Mouse (Mus musculus): ENCODE measurements around the gene Gabarap. TPM values are rescaled to one million over a fixed set of nuclear protein-coding genes. Genes with fewer than 3 reads are reported as not detected.

Gabarap gene
- total and polyA plus RNA-seq, 3 experiments, result 132 to 241 TPM; not detected in 1

DNA sequence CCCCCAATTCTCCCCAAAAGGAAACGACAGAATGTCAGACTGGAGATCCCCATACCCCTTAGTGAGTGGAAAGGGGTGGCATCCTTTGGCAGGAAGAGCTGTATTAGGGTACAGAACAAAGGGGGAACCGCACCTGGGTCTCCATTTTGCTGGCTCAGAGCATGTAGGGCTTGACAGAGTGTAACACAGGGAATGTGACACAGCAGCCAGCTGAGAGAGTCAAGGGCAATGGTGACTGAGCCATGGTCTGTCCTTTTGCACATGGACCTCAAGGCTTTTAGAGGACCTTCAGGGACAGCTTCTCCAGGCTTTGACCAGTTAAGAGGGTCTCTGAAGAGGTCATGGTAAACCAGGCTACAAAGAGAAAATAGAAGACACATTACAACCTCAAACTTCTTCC lies 16.0 kb upstream of the Gabarap start:
- Histone ChIP-seq H3K27ac (ENCODE audit: control insufficient read depth, low read depth, low read length) (no peak overlapping the region), H3K9me3 (replicated peaks; ENCODE audit: insufficient read depth, low read length) (no peaks in the 10 kb centered on the region), H3K36me3 (ENCODE audit: control insufficient read depth in 1 of 2, insufficient read depth in 2 of 2, low read length in 2 of 2) (peaks cover 9 to 25% of the 10 kb centered on the region in 2 experiments), H3K9ac (ENCODE audit: control insufficient read depth, low read depth, low read length, poor library complexity, severe bottlenecking) (no peak overlapping the region), H3K4me3 (ENCODE audit: control insufficient read depth in 1 of 2, insufficient read depth in 1 of 2, low read depth in 2 of 2, low read length in 2 of 2) (no peak overlapping the region), H3K79me2 (ENCODE audit: control insufficient read depth, insufficient read depth, low read length, poor library complexity) (peaks cover 14% of the 10 kb centered on the region), H3K4me1 (ENCODE audit: control insufficient read depth in 1 of 2, insufficient read depth in 2 of 2, low read length in 2 of 2) (peaks cover 3 to 4% of the 10 kb centered on the region in 2 experiments; a peak in 2 of 4 replicates), H3K27me3 (ENCODE audit: control insufficient read depth in 1 of 2, insufficient read depth in 2 of 2, low read length in 2 of 2) (no peaks in the 10 kb centered on the region)
- no peak for DNase-seq (ENCODE audit: low read depth, low spot score)
- TF ChIP-seq POLR2A (IDR thresholded peaks at IDR 0.05; ENCODE audit: control insufficient read depth in 1 of 2, insufficient read depth in 1 of 2, low read depth in 1 of 2, low read length in 2 of 2, poor library complexity in 1 of 2) (no peak), TBP (IDR thresholded peaks at IDR 0.05; ENCODE audit: low read depth, low read length) (no peak), JUND (IDR thresholded peaks at IDR 0.05; ENCODE audit: low read depth, low read length) (no peak), MXI1 (IDR thresholded peaks at IDR 0.05; ENCODE audit: low read depth, low read length) (no peak), MAZ (IDR thresholded peaks at IDR 0.05; ENCODE audit: low read depth, low read length) (no peak), POLR2AphosphoS5 (IDR thresholded peaks at IDR 0.05; ENCODE audit: borderline replicate concordance, low read depth, low read length) (no peak)

DNA sequence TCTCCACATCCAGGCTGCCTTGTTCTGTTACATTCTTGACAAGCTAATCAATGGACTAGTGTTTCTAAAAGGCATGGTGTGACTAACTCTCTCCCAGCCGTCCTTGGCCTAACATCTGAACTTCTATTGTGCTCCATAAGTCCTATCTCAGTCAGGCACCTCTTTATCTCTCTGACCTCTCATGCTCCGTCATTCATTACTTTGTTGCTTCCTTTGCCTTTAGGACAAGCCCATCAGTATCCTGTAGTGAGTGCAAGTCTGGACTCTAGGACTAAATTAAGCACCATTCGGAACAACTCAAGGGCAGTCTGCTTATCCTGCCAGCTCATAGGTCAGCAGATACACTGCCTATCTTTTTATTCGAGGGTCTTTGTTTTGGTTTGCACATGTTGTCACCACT lies 14.7 kb upstream of the Gabarap start:
- no peak overlapping the region for H3K9ac ChIP-seq (ENCODE audit: control insufficient read depth, low read depth, low read length, poor library complexity, severe bottlenecking)
- H3K4me3 ChIP-seq (ENCODE audit: control insufficient read depth in 1 of 2, insufficient read depth in 1 of 2, low read depth in 2 of 2, low read length in 2 of 2), result no peak overlapping the region
- peaks cover 9 to 22% of the 10 kb centered on the region in 2 experiments for H3K36me3 ChIP-seq (ENCODE audit: control insufficient read depth in 1 of 2, insufficient read depth in 2 of 2, low read length in 2 of 2)
- no peak for TF ChIP-seq CHD1 (IDR thresholded peaks at IDR 0.05; ENCODE audit: low read depth, low read length)
- TF ChIP-seq TAL1 (IDR thresholded peaks at IDR 0.05; ENCODE audit: low read length), result no peak
- no peak for TF ChIP-seq E2F4 (IDR thresholded peaks at IDR 0.05; ENCODE audit: borderline replicate concordance, low read depth, low read length)
- TF ChIP-seq EP300 (IDR thresholded peaks at IDR 0.05; ENCODE audit: low read depth in 1 of 2, low read length in 2 of 2), result no peak
- no peak for TF ChIP-seq UBTF (IDR thresholded peaks at IDR 0.05; ENCODE audit: borderline replicate concordance, insufficient read depth, low read depth, low read length)
- no peak for TF ChIP-seq MEF2A (IDR thresholded peaks at IDR 0.05; ENCODE audit: extremely low read depth, insufficient replicate concordance, low read depth, low read length, poor library complexity, severe bottlenecking)
- no peak for TF ChIP-seq BHLHE40 (IDR thresholded peaks at IDR 0.05; ENCODE audit: borderline replicate concordance, low read depth, low read length)
- no peak for TF ChIP-seq MYC (IDR thresholded peaks at IDR 0.05; ENCODE audit: low read depth, low read length)
- TF ChIP-seq MAFK (IDR thresholded peaks at IDR 0.05; ENCODE audit: borderline replicate concordance, low read depth, low read length), result no peak
- H3K27ac ChIP-seq (ENCODE audit: control insufficient read depth, low read depth, low read length), result no peak overlapping the region
- H3K27me3 ChIP-seq (ENCODE audit: control insufficient read depth in 1 of 2, insufficient read depth in 2 of 2, low read length in 2 of 2), result no peaks in the 10 kb centered on the region
- H3K79me2 ChIP-seq (ENCODE audit: control insufficient read depth, insufficient read depth, low read length, poor library complexity), result peaks cover 20% of the 10 kb centered on the region
- peaks cover 3 to 4% of the 10 kb centered on the region in 2 experiments; a peak in 2 of 4 replicates for H3K4me1 ChIP-seq (ENCODE audit: control insufficient read depth in 1 of 2, insufficient read depth in 2 of 2, low read length in 2 of 2)
- no peak for DNase-seq (ENCODE audit: low read depth, low spot score)
- H3K9me3 ChIP-seq (replicated peaks; ENCODE audit: insufficient read depth, low read length), result no peaks in the 10 kb centered on the region
